Mouse (Mus musculus): ENCODE measurements around the gene Meaf6. TPM values are rescaled to one million over a fixed set of nuclear protein-coding genes. Genes with fewer than 3 reads are reported as not detected.

Meaf6 gene
- polyA plus RNA-seq, 1 experiment from 2014 or later, result 54.1 TPM

Other genes starting within 250 kb of the Meaf6 start
- gene Yrdc, start 234.5 kb upstream of the Meaf6 start, polyA plus RNA-seq (2015; fragmentation: Nextera tagmentation; extraction: Ambion mirVana), result 34.8 and 37.2 TPM in 2 replicates
- gene 1110065P20Rik, start 233.9 kb upstream of the Meaf6 start, polyA plus RNA-seq (2015; fragmentation: Nextera tagmentation; extraction: Ambion mirVana), result 41.6 and 43.8 TPM in 2 replicates
- gene Maneal, start 223.0 kb upstream of the Meaf6 start, polyA plus RNA-seq (2015; fragmentation: Nextera tagmentation; extraction: Ambion mirVana), result 0.46 and 0.61 TPM in 2 replicates
- 0.06 and 0.12 TPM in 2 replicates for gene Epha10, start 204.2 kb upstream of the Meaf6 start, polyA plus RNA-seq (2015; fragmentation: Nextera tagmentation; extraction: Ambion mirVana)
- gene 9930104L06Rik, start 148.1 kb upstream of the Meaf6 start, polyA plus RNA-seq (2015; fragmentation: Nextera tagmentation; extraction: Ambion mirVana), result 12.7 and 13.8 TPM in 2 replicates
- 149 and 164 TPM in 2 replicates for gene Cdca8, start 145.8 kb upstream of the Meaf6 start, polyA plus RNA-seq (2015; fragmentation: Nextera tagmentation; extraction: Ambion mirVana)
- 25.1 and 31.1 TPM in 2 replicates for gene Rspo1, start 98.7 kb upstream of the Meaf6 start, polyA plus RNA-seq (2015; fragmentation: Nextera tagmentation; extraction: Ambion mirVana)
- 80.7 and 82.7 TPM in 2 replicates for gene Gnl2, start 68.5 kb upstream of the Meaf6 start, polyA plus RNA-seq (2015; fragmentation: Nextera tagmentation; extraction: Ambion mirVana)
- 0.11 and 0.13 TPM in 2 replicates for gene Dnali1, start 19.4 kb upstream of the Meaf6 start, polyA plus RNA-seq (2015; fragmentation: Nextera tagmentation; extraction: Ambion mirVana)
- gene Snip1, start 18.5 kb upstream of the Meaf6 start, polyA plus RNA-seq (2015; fragmentation: Nextera tagmentation; extraction: Ambion mirVana), result 28.8 and 30.3 TPM in 2 replicates
- gene Zc3h12a, start 42.7 kb downstream of the Meaf6 start, polyA plus RNA-seq (2015; fragmentation: Nextera tagmentation; extraction: Ambion mirVana), result 0.66 and 0.90 TPM in 2 replicates

Measured in kidney, embryonic 16.5 days (tissue).